Mouse (Mus musculus) gastrocnemius, adult 8-10 months (tissue): ENCODE data around the gene Olfr678. TPM values are rescaled to one million over a fixed set of nuclear protein-coding genes. Genes with fewer than 3 reads are reported as not detected.
"Not testable (repeated sequence)": the region's sequence is repeated elsewhere in the genome, so short reads cannot be mapped to it uniquely, and the experiment has no call there.

Experiments used
- DNase-seq, 2 experiments: peaks; one replicate each; pipeline ENCODE4 v3.0.0; 2022; ENCODE audit warnings: low spot score in 2 of 2
- total RNA-seq, 4 experiments: library from RNA; stranded (reverse); gene quantifications; 2 replicates each; pipeline ENCODE4 v1.2.4; 2022

Gene Olfr678
- not detected for total RNA-seq

DNA sequence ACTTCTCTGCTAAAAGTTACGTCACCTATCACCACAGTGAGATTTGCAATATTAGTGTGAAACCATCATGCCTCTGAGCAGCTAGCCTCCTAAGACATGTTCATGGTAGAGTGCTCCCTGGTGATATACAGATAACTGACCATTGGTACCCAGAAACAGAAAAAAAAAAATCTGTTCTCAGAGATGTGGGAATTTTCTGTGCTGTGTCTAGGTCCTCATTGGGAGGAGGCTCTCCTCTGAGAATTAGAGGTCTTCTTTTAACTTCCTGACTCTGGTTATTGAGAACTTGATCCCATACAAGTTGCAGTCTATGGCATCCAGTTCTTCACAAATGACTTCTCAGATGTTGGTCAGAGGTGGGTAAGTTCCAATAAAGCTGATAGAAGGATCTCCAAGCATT lies at the start of gene Olfr678:
TSS of gene Olfr678 (plus strand) at position 301 of the 400 bp plus-strand sequence.
- DNase-seq = no peak

DNA sequence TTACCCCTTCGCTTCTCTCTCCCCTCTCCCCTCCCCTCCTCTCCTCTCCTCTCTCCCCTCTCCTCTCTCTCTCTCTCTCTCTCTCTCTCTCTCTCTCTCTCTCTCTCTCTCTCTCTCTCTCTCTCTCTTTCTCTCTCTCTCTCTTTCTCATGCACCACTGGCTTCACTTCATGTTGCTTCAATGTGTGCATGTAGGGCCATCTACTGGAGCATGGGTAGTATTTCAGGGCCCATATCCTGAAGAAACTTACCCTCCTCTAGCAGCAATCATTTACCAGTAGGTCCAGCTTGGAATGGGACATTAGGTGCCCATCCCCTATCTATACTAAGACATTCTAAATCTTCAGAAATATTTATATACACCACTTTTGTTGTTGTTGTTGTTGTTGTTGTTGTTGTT lies 41.7 kb upstream of the Olfr678 start:
- DNase-seq = no peak

DNA sequence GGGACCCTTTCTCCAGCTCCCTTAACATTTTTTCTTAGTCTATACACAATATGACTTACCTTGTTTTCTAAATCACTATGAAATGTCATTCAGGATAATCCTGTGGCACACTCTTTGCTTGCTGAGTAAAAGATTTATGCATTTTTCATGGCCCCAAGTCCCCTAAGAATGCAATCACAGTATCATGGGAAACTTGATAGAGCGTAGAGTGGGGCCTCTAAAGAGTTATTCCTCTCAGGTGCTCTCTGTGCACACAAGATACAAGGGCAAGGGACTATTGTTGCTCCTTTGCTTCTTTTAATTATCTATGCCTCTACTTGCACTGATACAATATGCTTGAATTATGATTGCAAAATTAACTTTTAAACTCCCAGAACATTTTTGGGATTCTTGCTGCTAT lies 35.9 kb upstream of the Olfr678 start, which contains the start of gene Olfr675:
TSS of gene Olfr675 (minus strand) at position 101 of the 400 bp plus-strand sequence.
- no peak for DNase-seq

DNA sequence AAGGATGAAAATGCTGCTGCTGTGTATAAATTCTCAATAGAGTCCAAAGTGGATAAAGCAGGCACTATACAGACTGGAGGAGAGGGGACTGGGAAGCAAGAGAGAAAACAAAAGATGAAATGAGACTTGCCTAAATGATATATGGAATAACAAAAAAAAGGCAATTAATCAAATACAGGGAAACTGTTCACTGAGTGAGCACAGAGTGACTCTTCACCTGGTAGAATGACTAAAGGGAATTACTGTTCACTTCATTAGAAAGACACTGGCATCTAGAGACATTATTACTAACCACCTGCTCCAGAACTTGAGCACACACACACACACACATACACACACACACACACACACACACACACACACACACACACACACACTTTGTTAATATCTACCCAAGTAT lies 31.9 kb upstream of the Olfr678 start, which contains the start of gene Olfr676:
TSS of gene Olfr676 (plus strand) at position 301 of the 400 bp plus-strand sequence.
- no peak for DNase-seq

DNA sequence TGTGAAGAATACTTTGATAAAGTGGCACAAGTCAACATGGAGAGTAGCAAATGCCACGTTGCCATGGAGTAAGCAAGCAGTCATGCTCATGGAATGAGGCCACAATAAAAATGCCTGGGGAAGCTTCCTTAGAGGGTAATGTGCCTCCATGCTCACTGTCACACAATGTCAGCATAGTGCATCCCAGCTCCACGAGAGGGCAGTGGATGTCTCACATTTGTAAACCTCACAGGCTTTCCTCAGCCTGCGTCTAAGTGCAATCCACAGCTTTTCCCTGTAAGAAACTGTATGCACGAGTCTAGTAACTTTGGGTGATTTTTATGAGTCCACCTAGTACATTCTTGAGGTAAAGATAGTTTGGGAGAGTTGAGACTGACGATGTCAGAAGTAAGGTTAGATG lies 30.4 kb upstream of the Olfr678 start:
- DNase-seq = not testable (repeated sequence)

DNA sequence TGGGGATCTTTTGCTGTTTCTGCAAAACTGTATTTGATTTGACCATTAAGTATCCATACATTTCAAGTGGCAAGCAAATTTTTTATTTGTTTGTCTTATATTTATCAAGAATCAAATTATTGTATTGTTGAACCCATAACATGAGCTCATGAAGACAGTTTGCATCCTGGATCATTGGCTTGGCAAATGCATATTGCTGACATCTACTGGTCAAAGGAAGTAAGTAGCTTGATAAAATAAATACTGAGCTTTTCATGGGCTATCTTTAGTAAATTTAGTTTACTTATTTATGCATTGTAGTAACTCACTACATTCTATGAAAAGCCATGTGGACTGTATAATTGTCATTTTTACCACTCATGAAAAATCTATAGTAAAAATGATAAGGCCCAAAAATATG lies 5.3 kb upstream of the Olfr678 start:
- DNase-seq = no peak

DNA sequence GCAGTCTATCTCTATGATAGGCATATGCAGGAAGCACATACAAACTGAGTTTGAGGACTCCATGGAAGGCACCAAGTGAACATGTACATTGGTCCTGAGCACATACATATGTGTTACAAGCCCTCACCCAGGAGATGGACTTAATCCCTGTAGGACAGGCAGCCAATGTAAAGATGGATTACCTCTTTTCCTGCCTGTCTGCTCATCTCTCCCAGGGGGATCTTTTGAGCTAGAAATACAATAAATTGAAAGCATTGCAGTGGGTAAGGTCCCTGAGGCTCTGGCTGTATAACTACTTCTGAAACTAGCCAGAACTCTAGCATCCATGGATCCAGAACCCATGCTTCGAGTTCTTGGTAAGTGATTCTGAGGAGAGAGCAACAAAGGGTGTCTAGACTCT lies 16.6 kb downstream of the Olfr678 start, which contains the start of gene Olfr679:
TSS of gene Olfr679 (plus strand) at position 301 of the 400 bp plus-strand sequence.
- DNase-seq = no peak

DNA sequence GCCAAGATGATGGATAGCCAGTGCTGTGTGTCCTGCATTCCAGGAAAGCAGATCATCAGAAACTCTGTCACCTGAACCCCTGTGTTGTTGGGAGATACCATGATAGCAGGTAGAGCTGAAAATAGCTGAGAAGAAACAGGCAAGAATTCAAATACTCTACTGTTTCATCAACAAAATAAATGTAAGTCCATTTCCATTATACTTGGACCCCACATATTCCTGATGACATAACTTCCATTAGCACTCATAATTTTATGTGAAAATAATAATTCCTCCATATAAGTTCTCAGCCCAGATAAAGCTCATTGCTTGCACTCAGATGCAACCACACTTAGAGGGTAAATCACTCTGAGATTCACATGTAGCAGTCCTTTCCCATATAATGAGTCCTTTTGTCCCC lies 28.4 kb downstream of the Olfr678 start, which contains the start of gene Olfr680-ps1:
TSS of gene Olfr680-ps1 (minus strand) at position 101 of the 400 bp plus-strand sequence.
- DNase-seq = not testable (repeated sequence)

DNA sequence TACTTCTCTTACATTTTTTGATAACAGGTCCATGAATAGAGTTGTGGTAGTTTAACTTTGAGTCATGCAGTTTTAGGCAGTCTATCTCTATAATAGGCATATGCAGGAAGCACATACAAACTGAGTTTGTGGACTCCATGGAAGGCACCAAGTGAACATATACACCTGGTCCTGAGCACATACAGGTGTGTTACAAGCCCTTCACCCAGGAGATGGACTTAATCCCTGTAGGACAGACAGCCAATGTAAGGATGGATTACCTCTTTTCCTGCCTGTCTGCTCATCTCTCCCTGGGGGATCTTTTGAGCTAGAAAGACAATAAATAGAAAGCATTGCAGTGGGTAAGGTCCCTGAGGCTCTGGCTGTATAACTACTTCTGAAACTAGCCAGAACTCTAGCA lies 52.3 kb downstream of the Olfr678 start, which contains the start of gene Olfr681:
TSS of gene Olfr681 (plus strand) at position 301 of the 400 bp plus-strand sequence.
- DNase-seq = no peak

Other genes with a start within 250 kb of the Olfr678 start
- gene Usp17lb, start 221.9 kb upstream of the Olfr678 start, total RNA-seq = not detected
- gene Usp17la, start 207.5 kb upstream of the Olfr678 start, total RNA-seq = not detected
- gene Olfr665, start 186.4 kb upstream of the Olfr678 start, total RNA-seq = not detected
- gene Olfr666, start 168.5 kb upstream of the Olfr678 start, total RNA-seq = not detected
- not detected for gene Olfr667, start 143.0 kb upstream of the Olfr678 start, total RNA-seq
- gene Olfr668, start 136.4 kb upstream of the Olfr678 start, total RNA-seq = not detected
- gene Olfr669, start 130.2 kb upstream of the Olfr678 start, total RNA-seq = not detected
- not detected for gene Olfr670, start 101.9 kb upstream of the Olfr678 start, total RNA-seq
- not detected for gene Olfr671, start 85.3 kb upstream of the Olfr678 start, total RNA-seq
- not detected for gene Olfr672, start 62.4 kb upstream of the Olfr678 start, total RNA-seq
- not detected for gene Olfr675, start 36.0 kb upstream of the Olfr678 start, total RNA-seq
- not detected for gene Olfr676, start 31.8 kb upstream of the Olfr678 start, total RNA-seq
- gene Olfr677, start 13.1 kb upstream of the Olfr678 start, total RNA-seq = not detected
- gene Olfr679, start 16.7 kb downstream of the Olfr678 start, total RNA-seq = not detected
- not detected for gene Olfr680-ps1, start 28.3 kb downstream of the Olfr678 start, total RNA-seq
- gene Olfr681, start 52.4 kb downstream of the Olfr678 start, total RNA-seq = not detected
- gene Olfr683, start 82.5 kb downstream of the Olfr678 start, total RNA-seq = not detected
- not detected for gene Olfr684, start 99.2 kb downstream of the Olfr678 start, total RNA-seq
- gene Olfr685, start 121.5 kb downstream of the Olfr678 start, total RNA-seq = not detected
- not detected for gene Olfr686, start 143.0 kb downstream of the Olfr678 start, total RNA-seq
- gene Olfr688, start 223.6 kb downstream of the Olfr678 start, total RNA-seq = not detected
- gene Olfr689, start 246.7 kb downstream of the Olfr678 start, total RNA-seq = not detected